Mouse (Mus musculus) MEL (cell line): Measurements from ENCODE around the gene Rad51. TPM values are rescaled to one million over a fixed set of nuclear protein-coding genes. Genes with fewer than 3 reads are reported as not detected.

Experiments
- DNase-seq: peaks from one replicate; pipeline ENCODE4 v3.0.0; 2011; ENCODE audit warnings: low read depth, low spot score
- H3K27ac ChIP-seq: 2 replicates; pipeline ENCODE4 v1.5.1; 2012; ENCODE audit warnings: low read depth, mild to moderate bottlenecking, control low read depth, low read length, moderate library complexity; ENCODE audit not compliant: control insufficient read depth
- H3K27me3 ChIP-seq, 2 experiments: fragments of 150-350 bp in 1 of 2; sonication (generic) in 1 of 2; 2 replicates each; pipeline ENCODE4 v1.6.1; 2012; ENCODE audit warnings: low read length in 2 of 2, mild to moderate bottlenecking in 2 of 2, improper control_type of control experiment in 1 of 2, moderate library complexity in 1 of 2; ENCODE audit not compliant: insufficient read depth in 2 of 2, control insufficient read depth in 1 of 2
- H3K36me3 ChIP-seq, 2 experiments: 2 replicates each; pipeline ENCODE4 v1.6.1; 2012 to 2014; ENCODE audit warnings: low read length in 2 of 2, improper control_type of control experiment in 1 of 2, inconsistent platforms in 1 of 2, mild to moderate bottlenecking in 1 of 2; ENCODE audit not compliant: insufficient read depth in 2 of 2, control insufficient read depth in 1 of 2
- H3K4me1 ChIP-seq, 2 experiments: fragments of 150-350 bp in 1 of 2; sonication (generic) in 1 of 2; 2 replicates each; pipeline ENCODE4 v1.6.1; 2012; ENCODE audit warnings: low read length in 2 of 2, improper control_type of control experiment in 1 of 2, mild to moderate bottlenecking in 1 of 2; ENCODE audit not compliant: insufficient read depth in 2 of 2, control insufficient read depth in 1 of 2
- H3K4me3 ChIP-seq, 2 experiments: fragments of 150-350 bp in 1 of 2; sonication (generic) in 1 of 2; 2 replicates each; pipeline ENCODE4 v1.5.1; 2012; ENCODE audit warnings: low read depth in 2 of 2, low read length in 2 of 2, mild to moderate bottlenecking in 2 of 2, moderate library complexity in 2 of 2, control low read depth in 1 of 2, improper control_type of control experiment in 1 of 2; ENCODE audit not compliant: control insufficient read depth in 1 of 2, insufficient read depth in 1 of 2
- H3K79me2 ChIP-seq: 2 replicates; pipeline ENCODE4 v1.6.1; 2012; ENCODE audit warnings: mild to moderate bottlenecking, low read length, moderate library complexity; ENCODE audit not compliant: control insufficient read depth, poor library complexity, insufficient read depth
- H3K9ac ChIP-seq: 2 replicates; pipeline ENCODE4 v1.6.1; 2012; ENCODE audit warnings: low read depth, mild to moderate bottlenecking, control low read depth, low read length, moderate library complexity; ENCODE audit not compliant: control insufficient read depth, poor library complexity, severe bottlenecking
- H3K9me3 ChIP-seq: fragments of 150-350 bp; sonication (generic); replicated peaks from 2 replicates; pipeline ENCODE4 v1.6.1; 2012; ENCODE audit warnings: mild to moderate bottlenecking, low read length, improper control_type of control experiment, moderate library complexity; ENCODE audit not compliant: insufficient read depth
- BHLHE40 ChIP-seq: IDR thresholded peaks from 2 replicates; pipeline ENCODE4 v1.6.1; 2012; ENCODE audit warnings: low read depth, mild to moderate bottlenecking, inconsistent platforms, low read length, improper control_type of control experiment, borderline replicate concordance
- CHD1 ChIP-seq: IDR thresholded peaks from 2 replicates; pipeline ENCODE4 v1.6.1; 2012; ENCODE audit warnings: low read depth, mild to moderate bottlenecking, inconsistent platforms, low read length, improper control_type of control experiment
- ELF1 ChIP-seq: IDR thresholded peaks from 2 replicates; pipeline ENCODE4 v1.6.1; 2014; ENCODE audit warnings: low read depth, mild to moderate bottlenecking, inconsistent platforms, low read length, improper control_type of control experiment, moderate library complexity
- ETS1 ChIP-seq: IDR thresholded peaks from 2 replicates; pipeline ENCODE4 v1.6.1; 2012; ENCODE audit warnings: low read depth, mild to moderate bottlenecking, inconsistent platforms, low read length, improper control_type of control experiment, moderate library complexity
- GATA1 ChIP-seq: IDR thresholded peaks from 2 replicates; pipeline ENCODE4 v1.6.1; 2011; ENCODE audit warnings: low read depth, low read length, improper control_type of control experiment
- MXI1 ChIP-seq: IDR thresholded peaks from 2 replicates; pipeline ENCODE4 v1.6.1; 2011; ENCODE audit warnings: mild to moderate bottlenecking, low read depth, low read length, improper control_type of control experiment
- MYB ChIP-seq: IDR thresholded peaks from 2 replicates; pipeline ENCODE4 v1.6.1; 2011; ENCODE audit warnings: mild to moderate bottlenecking, low read depth, low read length, improper control_type of control experiment
- NRF1 ChIP-seq: IDR thresholded peaks from 2 replicates; pipeline ENCODE4 v1.6.1; 2014; ENCODE audit warnings: low read depth, mild to moderate bottlenecking, inconsistent platforms, low read length, improper control_type of control experiment, moderate library complexity; ENCODE audit not compliant: poor library complexity, insufficient read depth, severe bottlenecking
- POLR2AphosphoS2 ChIP-seq: IDR thresholded peaks from 2 replicates; pipeline ENCODE4 v1.6.1; 2011; ENCODE audit warnings: low read length, improper control_type of control experiment
- POLR2AphosphoS5 ChIP-seq: IDR thresholded peaks from 2 replicates; pipeline ENCODE4 v1.6.1; 2012; ENCODE audit warnings: low read depth, borderline replicate concordance, mild to moderate bottlenecking, inconsistent platforms, low read length, moderate library complexity, mixed read lengths
- RAD21 ChIP-seq: IDR thresholded peaks from 2 replicates; pipeline ENCODE4 v1.6.1; 2011; ENCODE audit warnings: mild to moderate bottlenecking, low read depth, low read length, improper control_type of control experiment
- RCOR1 ChIP-seq: IDR thresholded peaks from 2 replicates; pipeline ENCODE4 v1.6.1; 2012; ENCODE audit warnings: low read depth, mild to moderate bottlenecking, inconsistent platforms, low read length, improper control_type of control experiment
- SIN3A ChIP-seq: IDR thresholded peaks from 2 replicates; pipeline ENCODE4 v1.6.1; 2012; ENCODE audit warnings: low read length, improper control_type of control experiment, inconsistent platforms
- ZC3H11A ChIP-seq: IDR thresholded peaks from 2 replicates; pipeline ENCODE4 v1.6.1; 2012; ENCODE audit warnings: low read depth, mild to moderate bottlenecking, inconsistent platforms, low read length, improper control_type of control experiment
- ZMIZ1 ChIP-seq: IDR thresholded peaks from 2 replicates; pipeline ENCODE4 v1.6.1; 2012; ENCODE audit warnings: low read depth, mild to moderate bottlenecking, inconsistent platforms, low read length, improper control_type of control experiment, moderate library complexity
- polyA plus RNA-seq, 2 experiments: library from polyadenylated mRNA; stranded (reverse) in 1 of 2; unstranded in 1 of 2; fragments of >175 nt in 1 of 2; fragments of >200 nt in 1 of 2; gene quantifications; 2 replicates each; pipeline versions ENCODE4 v1.2.1 to v1.2.4; 2012; ENCODE audit warnings: low replicate concordance in 2 of 2, low read depth in 1 of 2; ENCODE audit not compliant: insufficient read length in 2 of 2, insufficient read depth in 1 of 2, missing spikeins in 1 of 2
- total RNA-seq: library from RNA; depleted of rRNA; stranded (reverse); fragments of 300-350 nt; gene quantifications from 2 replicates; pipeline ENCODE4 v1.2.3, GENCODE M21; 2012

The Rad51 gene
- total and polyA plus RNA-seq, 3 experiments = 24.3 to 51.8 TPM; not detected in 1

GRCm38 (mm10) chr2:119156681-119157572, 44.3 kb downstream of the Rad51 start, which contains the start of gene Rmdn3 (continued):
- no peak for TF ChIP-seq CHD1
- TF ChIP-seq ETS1 = peak; percentile 41; the same call in 1 of the 2 replicates
- TF ChIP-seq RCOR1 = no peak; the same call in 1 of the 2 replicates
- no peak for TF ChIP-seq POLR2AphosphoS5

- no peaks in the 10 kb centered on the region for H3K9me3 ChIP-seq
- H3K4me1 ChIP-seq = peaks cover 5 to 12% of the 10 kb centered on the region in 2 experiments
- no peaks in the 10 kb centered on the region for H3K27me3 ChIP-seq
- H3K27ac ChIP-seq = no peak overlapping the region
- H3K4me3 ChIP-seq = no peak overlapping the region
- DNase-seq = peak; percentile 28
- H3K9ac ChIP-seq = no peak overlapping the region
- H3K36me3 ChIP-seq = peaks cover 0 to 16% of the 10 kb centered on the region in 2 experiments; a peak in 3 of 4 replicates
- TF ChIP-seq RAD21 = peak; percentile 2
- no peak for TF ChIP-seq ELF1
- peaks cover 12% of the 10 kb centered on the region for H3K79me2 ChIP-seq
Measured at GRCm38 (mm10) chr2:119157836-119158235, 45.2 kb downstream of the Rad51 start.

GRCm38 (mm10) chr2:119161247-119161646, 48.7 kb downstream of the Rad51 start:
- Histone ChIP-seq H3K27me3 (no peaks in the 10 kb centered on the region), H3K4me3 (no peak overlapping the region), H3K9me3 (no peaks in the 10 kb centered on the region), H3K27ac (no peak overlapping the region), H3K4me1 (peaks cover 4 to 13% of the 10 kb centered on the region in 2 experiments), H3K9ac (no peak overlapping the region), H3K79me2 (peaks cover 2% of the 10 kb centered on the region), H3K36me3 (peaks cover 0 to 13% of the 10 kb centered on the region in 2 experiments; a peak in 2 of 4 replicates)
- TF ChIP-seq ZMIZ1 = no peak
- TF ChIP-seq ZC3H11A = no peak
- no peak for TF ChIP-seq SIN3A
- no peak for TF ChIP-seq MXI1
- TF ChIP-seq POLR2AphosphoS5 = no peak
- no peak for TF ChIP-seq NRF1
- TF ChIP-seq GATA1 = no peak
- no peak for TF ChIP-seq MYB
- TF ChIP-seq BHLHE40 = no peak
- no peak for TF ChIP-seq POLR2AphosphoS2
- DNase-seq = no peak
